Mouse (Mus musculus): ENCODE measurements at regions not wholly inside any gene's neighbourhood (a gene's known extent, or its start where the extent isn't known, plus 50 kb on each side); places are given as distances from the start of the nearest gene placed in this dataset.
"Not testable (repeated sequence)": the region's sequence is repeated elsewhere in the genome, so short reads cannot be mapped to it uniquely, and the experiment has no call there.

DNA sequence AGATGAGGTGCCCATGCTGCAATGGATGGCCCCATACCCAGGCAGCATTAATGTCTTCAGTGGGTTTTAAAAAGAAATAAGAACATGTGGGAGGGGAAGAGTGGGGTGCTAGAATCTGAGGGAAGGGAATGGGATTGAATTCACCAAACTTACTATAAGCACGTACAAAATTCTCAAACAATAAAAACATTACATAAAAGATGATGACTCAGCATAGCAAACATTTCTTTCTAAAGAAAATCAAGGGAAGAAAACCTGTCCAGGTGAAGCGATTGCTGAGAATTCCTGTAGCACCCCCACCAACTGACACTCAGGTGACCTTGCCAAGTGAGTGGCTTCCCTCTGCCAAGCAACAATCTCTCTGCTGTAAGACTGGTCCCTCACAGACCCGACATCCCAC is 989.2 kb downstream of the Ttll7 start:
- no peak for DNase-seq (ENCODE audit: low spot score in 2 of 2)

DNA sequence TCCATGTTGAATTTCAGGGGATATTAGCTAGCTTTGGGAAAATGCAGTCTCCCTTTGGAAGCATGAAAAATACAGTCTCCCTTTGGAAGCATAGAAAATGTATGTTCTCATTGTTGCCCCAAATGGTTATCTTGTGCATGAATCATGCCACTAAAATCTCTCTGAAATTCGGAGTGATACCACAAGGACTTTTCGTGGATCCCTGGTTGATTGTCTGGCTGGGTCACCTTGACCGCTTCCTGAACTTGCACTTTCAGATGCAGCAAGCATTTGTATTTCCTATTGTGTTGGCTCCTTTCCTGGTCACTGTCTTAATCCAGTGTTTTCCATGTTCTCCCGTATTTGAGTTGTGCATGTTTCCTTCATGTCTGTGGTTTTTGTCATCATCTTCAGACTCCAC is 986.6 kb downstream of the Ttll7 start:
- no peak for DNase-seq (ENCODE audit: low spot score in 2 of 2)

DNA sequence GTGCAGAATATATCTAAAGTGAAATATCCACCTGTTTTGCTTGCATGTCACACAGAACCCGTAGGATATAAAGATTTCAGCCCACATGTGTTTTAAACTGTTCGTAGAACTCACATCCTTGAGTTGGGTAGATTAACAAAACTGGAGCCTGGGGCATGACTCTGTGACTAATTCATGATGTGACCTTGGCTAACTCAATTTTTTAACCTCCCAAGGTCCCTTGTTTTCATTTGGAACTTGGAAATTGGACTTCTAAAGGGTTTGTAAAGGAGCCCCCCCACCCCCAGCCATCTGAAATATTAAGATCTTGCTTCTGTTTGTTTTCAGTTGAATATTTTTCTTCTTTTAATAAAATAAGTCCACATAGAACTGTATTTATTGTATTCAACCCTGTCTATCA is 983.5 kb downstream of the Ttll7 start:
- DNase-seq (ENCODE audit: low spot score in 2 of 2) = no peak

DNA sequence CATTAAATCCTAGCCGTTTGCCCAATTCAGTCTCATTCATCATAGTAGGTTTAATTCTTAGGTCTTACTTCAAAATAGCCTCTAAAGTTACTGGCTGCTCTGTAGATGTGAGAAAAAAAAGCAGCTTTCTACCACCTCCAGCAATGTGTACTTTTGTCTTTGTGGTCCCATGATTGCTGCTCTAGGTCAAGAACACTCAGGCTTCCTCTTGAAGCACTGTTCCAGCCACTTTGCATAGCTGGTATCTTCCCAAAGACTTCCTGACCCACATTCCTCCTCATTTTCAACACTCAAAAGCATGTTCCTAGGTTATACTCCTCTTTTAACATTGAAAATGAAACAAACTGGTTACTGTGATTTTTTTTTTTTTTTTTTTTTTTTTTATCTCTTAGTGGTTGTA is 973.2 kb downstream of the Ttll7 start:
- no peak for DNase-seq (ENCODE audit: low spot score in 2 of 2)

DNA sequence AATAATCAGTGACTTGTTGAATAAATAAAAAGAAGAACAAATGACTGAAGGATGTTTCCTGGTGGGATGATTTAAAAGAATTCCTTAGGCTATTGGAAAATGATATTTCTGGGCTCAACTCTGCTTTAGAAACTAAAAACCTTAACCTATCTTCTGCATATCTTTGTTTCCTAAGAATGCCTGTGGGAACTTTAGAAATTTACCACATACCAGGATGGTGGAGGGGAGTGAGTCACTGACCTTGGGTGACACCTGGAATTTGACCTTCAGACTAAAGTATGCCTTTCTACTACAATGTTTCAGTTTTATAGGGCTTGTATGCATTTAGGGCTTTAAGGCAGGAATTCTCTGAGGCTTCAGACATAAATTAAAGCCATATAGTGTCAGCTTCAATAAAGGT is 972.3 kb downstream of the Ttll7 start:
- DNase-seq (ENCODE audit: low spot score in 2 of 2) = no peak

DNA sequence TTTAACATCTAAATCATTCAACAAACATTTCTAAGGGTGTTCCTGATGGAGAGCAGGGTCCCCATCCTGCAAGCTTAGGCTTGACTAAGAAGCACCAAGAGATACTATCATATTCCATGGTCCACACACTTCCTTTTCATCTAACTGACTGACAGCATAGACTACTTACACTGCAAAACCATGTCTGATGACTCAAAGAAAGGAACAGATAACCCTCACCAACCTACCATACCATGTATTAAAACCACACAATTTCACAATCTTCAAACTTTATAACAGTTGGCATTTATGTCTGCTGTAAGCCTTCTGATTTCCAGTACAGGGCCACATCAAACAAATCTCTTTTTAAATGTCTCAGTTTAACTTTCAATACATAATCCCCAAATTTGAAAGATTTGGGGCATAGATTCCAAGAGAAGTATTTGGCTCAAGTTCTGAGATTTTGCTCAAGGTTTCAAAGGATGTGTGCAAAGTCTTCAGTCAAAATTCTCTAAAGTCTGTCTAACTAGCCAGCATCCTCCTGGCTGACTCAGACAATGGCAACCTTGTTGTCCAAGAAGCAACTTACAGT is 962.0 kb downstream of the Ttll7 start:
- DNase-seq (ENCODE audit: low spot score in 2 of 2) = no peak

DNA sequence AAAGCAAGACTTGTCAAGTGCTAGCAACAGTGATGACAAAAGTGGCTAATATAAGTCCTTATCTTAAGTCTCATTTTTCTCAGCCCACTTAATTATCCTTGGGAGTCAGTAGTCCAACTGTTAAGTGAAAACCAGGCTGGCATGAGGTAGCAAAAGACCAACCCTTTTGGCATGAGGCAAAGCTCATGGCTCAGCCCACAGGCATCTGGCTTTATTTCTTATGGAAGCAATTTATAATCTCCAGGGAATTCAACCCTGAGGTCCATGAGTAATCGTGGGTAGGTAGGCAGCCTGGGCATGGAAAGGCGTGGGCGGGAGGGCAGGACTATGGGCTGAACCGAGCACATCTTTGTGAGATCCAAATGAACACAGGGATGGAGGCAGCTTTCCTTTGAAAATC is 950.4 kb downstream of the Ttll7 start:
- no peak for DNase-seq (ENCODE audit: low spot score in 2 of 2)

DNA sequence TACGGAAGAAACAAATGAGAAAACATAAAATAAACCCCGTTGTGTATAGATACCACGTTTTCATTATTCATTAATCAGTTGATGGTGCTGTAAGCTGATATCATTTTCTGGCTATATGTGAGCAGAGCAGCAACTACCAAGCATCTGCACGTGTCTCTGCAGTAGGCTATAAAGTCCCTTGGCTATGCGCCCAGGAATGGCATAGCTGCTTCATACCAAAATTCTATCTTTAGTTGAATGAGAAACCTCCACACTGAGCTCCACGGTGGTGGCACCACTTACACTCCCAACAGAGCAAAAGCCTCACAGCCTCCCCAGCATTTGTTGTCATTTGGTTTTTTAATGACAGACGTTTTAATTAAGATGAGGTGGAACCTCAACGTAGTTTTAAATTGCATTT is 944.4 kb downstream of the Ttll7 start:
- no peak for DNase-seq (ENCODE audit: low spot score in 2 of 2)

DNA sequence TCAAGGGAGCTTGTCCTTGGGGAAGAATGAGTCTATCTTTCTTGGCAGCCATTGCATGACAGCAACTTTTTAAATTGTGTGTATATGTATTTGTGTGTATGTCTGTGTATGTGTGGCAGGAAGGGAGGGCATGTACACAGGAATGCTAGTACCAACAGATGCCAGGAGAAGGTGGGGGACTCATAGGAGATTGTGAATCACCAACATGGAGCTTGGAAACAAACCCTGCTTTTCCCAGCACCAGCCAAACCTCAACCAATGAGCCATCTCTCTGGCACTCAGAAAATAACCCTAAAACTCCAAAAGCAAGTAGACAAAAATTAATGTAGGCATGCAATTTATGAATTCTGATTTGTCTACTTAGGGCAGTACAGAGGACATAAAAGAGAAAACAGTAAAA is 942.9 kb downstream of the Ttll7 start:
- no peak for DNase-seq (ENCODE audit: low spot score in 2 of 2)

DNA sequence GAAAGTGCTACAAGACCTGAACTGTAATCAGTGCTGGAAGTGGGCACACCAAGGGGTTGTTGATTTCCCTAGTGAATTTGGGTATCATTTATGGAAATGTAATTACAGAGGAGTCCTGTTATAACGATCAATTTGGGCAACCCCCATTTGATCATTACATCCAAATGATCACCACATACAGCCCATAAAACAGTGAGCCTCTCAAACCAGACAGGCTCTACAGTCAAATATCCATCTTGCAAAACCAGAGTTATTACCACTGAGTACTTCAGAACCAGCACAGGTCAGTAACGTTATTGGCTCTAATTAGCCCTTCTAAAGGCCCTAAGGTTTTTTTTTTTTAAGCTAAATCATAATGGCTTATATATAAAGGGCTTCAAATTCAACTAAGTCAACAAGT is 934.4 kb downstream of the Ttll7 start:
- DNase-seq (ENCODE audit: low spot score in 2 of 2) = no peak

DNA sequence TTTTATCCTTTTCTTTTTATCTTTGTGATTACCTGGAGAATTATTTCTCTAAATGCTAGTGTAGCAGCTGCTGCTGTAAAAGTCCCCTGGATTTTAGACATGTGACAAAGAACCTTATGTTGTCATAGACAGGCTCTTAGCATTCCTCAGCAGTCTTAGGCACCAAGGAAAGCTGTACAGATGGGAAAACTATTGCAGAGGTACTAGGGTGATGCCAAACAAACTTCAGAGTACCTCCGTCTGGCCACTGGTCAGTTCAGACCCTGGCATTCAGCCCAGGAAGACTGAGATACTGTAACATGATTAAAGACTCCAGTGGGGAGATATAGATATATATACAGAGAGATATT is 898.6 kb downstream of the Ttll7 start:
- no peak for DNase-seq (ENCODE audit: low spot score in 2 of 2)

DNA sequence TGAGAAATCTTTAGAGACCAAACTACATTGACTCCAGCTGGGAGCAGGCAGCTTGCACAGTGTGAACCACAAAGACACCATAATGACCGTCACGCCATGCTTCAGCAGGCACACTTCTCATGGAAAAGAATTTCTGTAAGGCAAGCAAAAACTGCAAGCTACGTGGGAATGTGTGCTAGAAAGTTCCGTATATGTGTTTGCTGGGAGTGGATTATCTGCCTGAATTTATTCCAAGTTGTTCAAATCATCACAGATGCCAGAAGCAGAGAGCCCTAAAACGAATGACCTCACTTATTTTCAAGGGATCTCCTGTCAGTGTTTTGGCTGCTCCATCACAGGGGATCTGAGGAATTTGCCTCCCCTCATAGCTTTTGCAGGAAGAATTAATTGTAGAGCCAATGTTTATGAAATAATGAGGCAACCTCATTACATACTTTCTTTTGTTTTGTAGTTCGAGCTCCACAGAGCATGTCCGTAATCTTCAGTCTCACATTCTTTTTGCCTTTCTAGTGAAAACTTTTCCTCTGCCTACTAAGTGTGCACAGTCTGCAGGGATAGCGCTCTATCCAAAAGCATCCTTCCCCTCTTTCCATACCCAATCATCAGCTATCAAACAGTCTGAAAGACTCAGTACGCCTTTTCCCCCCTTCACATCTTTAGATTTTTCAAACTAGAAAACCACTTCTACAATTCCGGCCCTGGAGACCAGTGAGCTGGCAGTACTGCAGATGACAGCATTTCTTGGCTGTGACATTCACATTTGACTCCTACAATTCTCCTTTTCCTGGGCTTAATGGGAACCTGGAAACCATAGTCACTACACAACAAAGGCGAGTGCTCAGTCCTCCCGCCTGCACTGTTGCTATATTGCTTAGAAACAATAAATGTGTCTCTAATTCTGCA is 898.0 kb downstream of the Ttll7 start:
- DNase-seq (ENCODE audit: low spot score in 2 of 2) = no peak

DNA sequence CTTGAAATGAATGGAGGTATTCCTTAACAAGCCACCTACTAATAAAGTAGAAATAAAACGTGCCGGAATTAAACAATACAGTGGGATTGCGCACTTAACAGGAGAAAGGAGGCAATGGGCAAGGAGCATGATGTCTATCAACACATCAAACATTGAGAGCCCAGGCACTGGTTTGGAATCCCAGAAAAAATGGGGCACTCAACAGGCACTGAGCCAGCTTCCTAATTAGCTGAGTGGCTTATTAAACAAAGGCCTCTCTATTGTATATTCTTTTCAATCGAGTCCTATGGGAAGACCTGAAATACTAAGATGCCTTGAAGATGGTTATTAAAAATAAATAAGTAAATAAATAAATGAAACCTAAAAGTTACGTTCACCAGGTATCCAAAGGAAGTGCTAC is 897.3 kb downstream of the Ttll7 start:
- DNase-seq (ENCODE audit: low spot score in 2 of 2) = no peak

DNA sequence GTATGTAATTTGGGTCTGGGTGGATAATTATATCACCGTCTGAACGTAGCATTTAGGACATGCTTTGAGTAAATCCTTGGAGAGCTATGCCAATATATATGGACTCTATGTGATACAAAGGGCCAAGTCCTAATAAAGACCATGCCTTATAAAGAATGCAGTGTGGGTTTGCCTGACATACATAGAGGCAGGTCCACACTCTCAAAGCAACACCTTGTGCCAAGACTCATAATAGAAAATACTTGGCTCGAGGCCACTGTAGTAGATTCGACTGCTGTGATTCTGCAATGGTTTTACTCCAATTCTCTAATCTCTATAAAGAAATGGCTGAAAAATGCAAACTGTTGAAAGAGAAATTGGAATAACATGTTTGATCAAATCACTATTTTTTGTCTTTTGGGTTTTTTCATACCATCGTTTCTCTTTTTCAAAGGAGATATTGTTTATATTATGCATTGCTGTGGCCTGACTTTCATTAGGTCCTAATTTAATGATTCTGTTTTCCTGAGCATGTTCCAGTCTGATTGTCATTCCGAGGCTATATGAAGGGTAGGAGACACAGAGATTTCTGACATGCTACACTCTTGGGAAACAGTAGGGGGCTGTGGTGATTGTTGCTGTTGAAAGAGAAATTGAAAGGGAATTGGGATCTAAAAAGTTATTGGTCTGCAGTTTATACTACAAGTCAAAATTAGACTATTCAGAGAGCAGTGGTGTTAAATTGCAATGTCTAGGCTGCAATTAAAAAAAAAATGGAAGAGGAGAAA is 884.7 kb downstream of the Ttll7 start:
- no peak for DNase-seq (ENCODE audit: low spot score in 2 of 2)

DNA sequence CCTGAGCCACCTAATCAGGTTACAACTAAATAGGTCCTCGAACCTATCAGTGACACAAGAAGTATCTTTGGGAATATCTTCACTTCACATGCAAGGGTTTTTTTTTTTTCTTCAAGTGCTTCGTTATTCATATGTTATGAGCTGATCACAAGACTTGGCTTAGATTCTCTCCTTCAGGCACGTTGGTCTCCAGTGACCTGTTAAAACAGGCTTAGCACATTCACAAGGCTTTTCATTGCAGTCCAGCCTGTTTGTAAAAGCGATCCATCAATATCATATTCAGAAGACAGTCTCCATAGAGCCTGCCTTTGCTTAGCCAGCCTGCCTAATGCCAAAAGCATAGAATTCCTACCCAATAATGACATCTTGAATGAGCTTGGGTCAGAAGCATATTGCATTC is 864.2 kb downstream of the Ttll7 start:
- no peak for DNase-seq (ENCODE audit: low spot score in 2 of 2)

DNA sequence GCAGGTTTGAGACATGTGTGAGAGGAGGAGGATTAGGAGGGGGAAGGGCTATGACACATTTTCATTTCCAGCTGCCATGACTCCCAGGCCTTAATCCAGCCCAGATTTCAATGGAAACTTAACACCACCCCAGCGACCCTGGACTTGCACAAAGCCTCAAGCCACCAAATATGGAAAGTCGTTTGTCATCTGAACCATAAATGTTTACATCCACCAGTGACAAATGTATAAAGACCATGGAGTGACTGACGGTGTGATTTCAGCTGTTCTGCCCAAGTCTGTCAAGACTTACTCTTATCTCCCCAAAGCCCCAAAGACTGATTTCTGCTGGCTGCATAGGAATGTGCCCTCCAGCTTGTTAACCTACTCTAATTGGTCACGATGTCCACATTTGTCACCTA is 855.2 kb downstream of the Ttll7 start:
- DNase-seq (ENCODE audit: low spot score in 2 of 2) = no peak

DNA sequence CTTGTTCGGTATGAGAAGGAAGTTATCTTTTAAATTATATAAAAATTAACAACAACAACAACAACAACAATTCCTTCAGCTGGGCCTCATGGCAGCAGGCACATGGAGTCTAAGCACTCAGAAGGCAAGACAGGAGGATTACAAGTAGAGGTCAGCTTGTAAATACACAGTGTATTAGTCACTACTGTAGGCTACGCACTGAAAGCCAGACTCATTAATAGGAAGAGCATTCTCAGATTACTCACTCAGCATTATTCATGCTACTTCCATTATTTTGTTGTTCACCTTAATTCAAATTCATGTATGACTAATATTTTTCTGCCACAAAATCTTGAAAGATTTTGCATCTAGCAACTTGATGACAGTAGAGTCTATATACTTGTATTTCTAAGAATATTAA is 831.6 kb downstream of the Ttll7 start:
- no peak for DNase-seq (ENCODE audit: low spot score in 2 of 2)

DNA sequence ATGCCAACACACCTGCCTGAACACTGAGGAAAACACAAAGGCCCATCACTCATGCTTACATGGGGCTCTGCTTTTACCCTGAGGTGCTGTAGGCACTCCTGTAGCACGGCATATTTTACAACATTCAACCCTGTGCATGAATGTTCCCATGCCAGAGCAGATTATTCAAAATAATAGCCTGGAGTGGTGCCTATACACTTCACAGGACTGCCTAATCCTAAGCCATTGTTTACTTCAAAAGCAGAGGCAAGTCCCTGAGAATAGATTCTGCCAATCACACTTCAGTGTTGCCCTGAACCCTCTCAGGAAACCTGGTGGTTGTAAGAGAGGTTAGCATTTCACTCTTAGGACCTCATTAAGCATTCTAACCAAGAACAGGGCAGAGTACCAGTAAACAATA is 828.1 kb downstream of the Ttll7 start:
- DNase-seq (ENCODE audit: low spot score in 2 of 2) = no peak

DNA sequence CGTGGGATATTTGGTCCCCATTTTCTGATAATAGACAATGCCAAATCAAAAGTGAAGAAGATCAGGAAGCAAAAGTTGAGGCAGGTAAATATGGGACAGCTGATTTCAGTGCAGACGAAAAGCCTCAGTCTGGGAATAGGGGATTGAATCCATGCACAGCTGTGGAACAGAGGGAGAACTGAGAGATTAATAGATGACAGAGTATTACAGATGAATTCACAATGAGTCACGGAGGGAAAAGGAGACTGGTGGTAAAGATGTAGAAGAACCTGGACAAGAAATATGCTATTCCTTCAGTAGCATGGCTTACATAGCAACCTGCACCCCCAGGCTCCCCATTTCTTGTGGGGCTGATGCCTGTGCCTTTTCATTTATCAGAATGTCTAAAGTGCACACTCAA is 810.4 kb downstream of the Ttll7 start:
- DNase-seq (ENCODE audit: low spot score in 2 of 2) = no peak

DNA sequence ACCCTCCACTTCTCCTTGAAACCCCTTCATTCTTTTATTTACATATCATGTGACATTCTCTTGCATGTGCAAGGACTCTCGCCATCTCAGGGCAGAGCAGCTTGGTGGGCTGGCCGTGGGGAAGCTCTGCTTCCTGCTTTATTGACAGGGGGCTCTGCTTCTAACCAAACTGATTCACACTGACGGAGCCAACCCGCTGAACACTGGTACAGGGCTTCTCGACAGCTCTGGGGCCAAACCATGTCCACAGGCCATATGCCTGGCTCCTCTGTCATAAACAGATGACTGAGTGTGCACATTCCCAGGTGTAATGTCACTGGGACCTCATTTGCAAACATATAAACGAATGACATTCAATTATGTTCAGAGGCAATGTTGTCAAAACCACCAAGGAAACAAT is 800.7 kb downstream of the Ttll7 start:
- DNase-seq (ENCODE audit: low spot score in 2 of 2) = no peak

DNA sequence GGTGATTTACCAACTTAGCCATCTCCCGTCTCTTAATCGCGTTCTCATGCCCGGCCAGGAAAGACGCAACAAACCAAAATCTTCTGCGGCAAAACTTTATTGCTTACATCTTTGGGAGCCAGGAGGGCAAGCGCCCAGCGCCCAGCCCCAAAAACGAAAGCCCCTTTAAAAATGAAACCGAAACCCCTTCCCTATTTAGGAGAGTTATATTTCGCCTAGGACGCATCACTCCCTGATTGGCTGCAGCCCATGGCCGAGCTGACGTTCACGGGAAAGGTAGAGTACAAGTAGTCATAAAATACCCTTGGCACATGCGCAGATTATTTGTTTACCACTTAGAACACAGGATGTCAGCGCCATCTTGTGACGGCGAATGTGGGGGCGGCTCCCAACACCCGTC is 783.3 kb downstream of the Ttll7 start:
- DNase-seq (ENCODE audit: low spot score in 2 of 2) = not testable (repeated sequence)

DNA sequence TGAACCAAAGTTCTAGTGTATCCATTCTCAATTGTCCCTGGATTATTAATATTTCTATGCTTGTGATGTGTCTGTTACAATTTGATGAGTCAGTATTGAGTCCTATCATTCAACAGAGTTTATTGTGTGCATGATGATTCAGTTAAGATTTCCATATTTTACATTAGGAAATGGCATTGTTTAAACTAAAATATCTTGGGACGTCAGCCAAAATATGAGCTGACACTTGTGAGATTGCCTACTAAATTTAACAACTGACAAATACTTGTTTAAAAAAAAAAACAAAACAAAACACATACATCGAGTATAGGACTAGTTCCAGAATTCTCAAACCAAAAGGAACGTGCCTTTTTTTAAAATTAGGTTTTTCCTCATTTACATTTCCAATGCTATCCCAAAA is 779.0 kb downstream of the Ttll7 start:
- DNase-seq (ENCODE audit: low spot score in 2 of 2) = no peak

DNA sequence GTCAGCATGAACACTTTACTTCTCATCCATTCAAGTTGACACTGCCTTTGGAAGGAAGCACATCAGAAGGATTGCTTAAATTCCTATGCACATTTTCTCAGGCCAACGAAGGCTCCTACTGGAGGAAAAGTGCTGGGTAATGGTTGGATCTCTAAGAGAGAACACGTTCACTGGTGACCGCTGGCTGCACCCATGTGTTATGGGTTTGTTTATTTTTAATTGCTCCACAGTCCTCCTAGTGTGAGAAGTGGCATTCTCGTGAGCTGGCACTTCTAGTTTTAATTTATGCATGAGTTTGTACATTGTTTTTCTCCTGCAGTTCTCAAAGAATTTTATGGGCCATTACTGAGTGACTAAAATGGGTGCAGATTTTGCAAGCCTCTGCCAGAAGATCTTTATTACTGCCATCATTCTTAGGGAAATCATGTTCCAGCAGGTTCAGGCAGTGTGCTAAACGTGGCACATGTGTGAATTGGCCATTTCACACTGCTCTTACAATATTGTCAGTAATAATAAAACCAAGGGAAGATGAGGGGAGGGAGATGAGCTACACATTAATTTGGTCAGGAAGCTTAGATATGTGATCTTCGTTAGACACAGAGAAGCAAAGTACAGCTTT is 731.6 kb downstream of the Ttll7 start:
- no peak for DNase-seq (ENCODE audit: low spot score in 2 of 2)
